Mouse (Mus musculus) heart, postnatal 0 days (tissue): ENCODE data around the gene Rpl3.

ENCODE experiments used
- CTCF ChIP-seq: IDR thresholded peaks from 2 replicates; pipeline ENCODE4 v1.5.1; 2016; ENCODE audit warnings: antibody characterized with exemption, control low read depth, low read depth
- EP300 ChIP-seq: IDR thresholded peaks from 2 replicates; pipeline ENCODE4 v1.6.1; 2016; ENCODE audit warnings: antibody characterized with exemption, low read depth

GRCm38 (mm10) chr15:80087406-80088012 lies 4.2 kb downstream of the Rpl3 start:
- TF ChIP-seq EP300 (no peak), CTCF (no peak)
